Comparison of ENCODE assay signal across 11 mouse cellular contexts in the genomic region with DNA sequence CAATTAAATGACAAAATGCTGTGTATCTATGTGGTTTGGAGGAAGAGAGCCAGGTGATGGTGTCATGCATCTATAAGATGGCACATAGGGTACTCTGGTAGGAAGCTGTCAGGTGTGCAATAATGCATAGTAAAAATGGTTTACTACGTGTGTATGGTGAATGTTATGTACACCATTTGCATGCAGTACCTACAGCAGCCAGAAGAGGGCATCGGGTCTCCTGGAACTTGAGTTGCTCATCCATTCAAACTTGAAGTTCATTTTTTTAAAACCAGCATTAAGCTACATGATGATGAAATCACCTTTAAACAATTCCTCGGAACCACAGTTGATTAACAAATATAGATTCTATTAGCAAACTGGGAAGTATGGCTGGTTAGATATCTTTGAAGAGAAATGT. TPM values are rescaled to one million over a fixed set of nuclear protein-coding genes. Genes with fewer than 3 reads are reported as not detected.
DNase-seq lines count a peak whose midpoint lies in the region; ATAC-seq and TF ChIP-seq lines count a peak whose summit lies in the region.
"Had no signal": no experiment of that assay in that cellular context is flagged by ENCODE, and none has a peak within 500 bp of the region (broad histone marks: within the 10 kb centered on the region; RNA-seq: fewer than 3 reads in every experiment).

No protein-coding gene starts in this region.

- H3K36me3 ChIP-seq in limb, embryonic 11.5 days (ENCODE audit: control insufficient read depth, insufficient read depth, low read length) = no peaks in the 10 kb centered on the region
- H3K36me3 ChIP-seq in limb, embryonic 10.5 days = no peaks in the 10 kb centered on the region
- H3K36me3 ChIP-seq in E14TG2a.4 (ENCODE audit: insufficient read depth, low read length) = no peaks in the 10 kb centered on the region
- H3K36me3 ChIP-seq: hindbrain, embryonic 15.5 days had no signal

- H3K27me3 ChIP-seq in limb, embryonic 11.5 days (ENCODE audit: control insufficient read depth, insufficient read depth, low read length) = peaks cover 8% of the 10 kb centered on the region
- H3K27me3 ChIP-seq in limb, embryonic 10.5 days (ENCODE audit: low read depth, poor library complexity, severe bottlenecking) = peaks cover 28% of the 10 kb centered on the region
- H3K27me3 ChIP-seq in E14TG2a.4 (ENCODE audit: insufficient read depth, low read length) = no peaks in the 10 kb centered on the region; the same call in 1 of the 2 replicates
- H3K27me3 ChIP-seq: hindbrain, embryonic 15.5 days had no signal

- WGBS in limb, embryonic 11.5 days = 94% methylated on average over 3 of the region's 3 CpGs
- WGBS in limb, embryonic 10.5 days = 95% methylated on average over 3 of the region's 3 CpGs

- no peak overlapping the region for H3K4me3 ChIP-seq in limb, embryonic 11.5 days (ENCODE audit: low read depth, low read length)
- H3K4me3 ChIP-seq in limb, embryonic 10.5 days = no peak overlapping the region
- H3K4me3 ChIP-seq in E14TG2a.4 (replicated peaks; ENCODE audit: low read length) = no peak overlapping the region
- H3K4me3 ChIP-seq: forebrain, embryonic 10.5 days; hindbrain, embryonic 15.5 days had no signal

- TF ChIP-seq CTCF in E14TG2a.4 (conservative IDR thresholded peaks at IDR 0.05; ENCODE audit: low read length) = peak; percentile 40

- no peaks in the 10 kb centered on the region for H3K4me1 ChIP-seq in limb, embryonic 11.5 days (ENCODE audit: control insufficient read depth, insufficient read depth, low read length)
- peaks cover 17% of the 10 kb centered on the region for H3K4me1 ChIP-seq in limb, embryonic 10.5 days
- H3K4me1 ChIP-seq in E14TG2a.4 (replicated peaks; ENCODE audit: low read depth, low read length) = no peaks in the 10 kb centered on the region

- H3K9ac ChIP-seq in limb, embryonic 11.5 days (ENCODE audit: low read length) = no peak overlapping the region
- H3K9ac ChIP-seq: hindbrain, embryonic 15.5 days had no signal

- peak; percentile 48 for DNase-seq in limb, embryonic 11.5 days (ENCODE audit: low spot score)
- no peak for DNase-seq in limb, embryonic 10.5 days (ENCODE audit: low spot score)
- peak; percentile 4 for DNase-seq in A20 (ENCODE audit: low read depth, low spot score)
- DNase-seq in kidney, adult 9 months = no peak
- DNase-seq: cerebellum, adult 9-10 months; right cerebral cortex, postnatal 25 days had no signal

- no peak overlapping the region for H3K27ac ChIP-seq in limb, embryonic 11.5 days (replicated peaks; ENCODE audit: low read depth, low read length)
- H3K27ac ChIP-seq in limb, embryonic 10.5 days = no peak overlapping the region
- H3K27ac ChIP-seq: forebrain, embryonic 10.5 days; hindbrain, embryonic 15.5 days had no signal

- no peak for ATAC-seq in limb, embryonic 11.5 days (ENCODE audit: insufficient number of reproducible peaks, low FRiP score, low TSS enrichment, low read depth)
- peak; percentile 59 for ATAC-seq in granulocyte monocyte progenitor cell, adult 5-6 weeks (replicated peaks; ENCODE audit: poor library complexity, severe bottlenecking)
- no peak for ATAC-seq in monocyte, adult 5-6 weeks (replicated peaks; ENCODE audit: insufficient number of reproducible peaks, low FRiP score, low TSS enrichment, poor library complexity, severe bottlenecking)

- H3K9me3 ChIP-seq in limb, embryonic 11.5 days (ENCODE audit: control insufficient read depth, low read length) = no peaks in the 10 kb centered on the region
- H3K9me3 ChIP-seq in limb, embryonic 10.5 days (replicated peaks) = no peaks in the 10 kb centered on the region
- no peaks in the 10 kb centered on the region for H3K9me3 ChIP-seq in E14TG2a.4 (ENCODE audit: low read length)
- H3K9me3 ChIP-seq: hindbrain, embryonic 15.5 days had no signal

- H3K4me2 ChIP-seq in limb, embryonic 11.5 days (ENCODE audit: low read depth, severe bottlenecking) = no peak overlapping the region
- H3K4me2 ChIP-seq: hindbrain, embryonic 15.5 days had no signal

RNA-seq across cellular contexts. Expression of a gene that starts 38.9 kb away (rescaled TPM):
- 0.37 and 0.74 TPM in 2 replicates for polyA plus RNA-seq in limb, embryonic 11.5 days (2014; fragmentation: Nextera tagmentation; extraction: Ambion mirVana)
- polyA plus RNA-seq in limb, embryonic 10.5 days (2016; fragmentation: Nextera tagmentation; extraction: Ambion mirVana) = 0.30 TPM in 2 replicates
- 10.5 and 16.1 TPM in 2 replicates for total RNA-seq in granulocyte monocyte progenitor cell, adult 5-6 weeks (2014; fragmentation: Nextera tagmentation)
- total RNA-seq in granulocyte monocyte progenitor cell, adult 5-6 weeks (2017) = 14.9 and 19.7 TPM in 2 replicates
- total RNA-seq in monocyte, adult 5-6 weeks (2017) = 26.1 to 44.3 TPM (median 26.9 TPM) in 3 replicates

RNA-seq across cellular contexts. Expression of a gene that starts 48.1 kb away (rescaled TPM):
- polyA plus RNA-seq in limb, embryonic 11.5 days (2014; fragmentation: Nextera tagmentation; extraction: Ambion mirVana) = 2.0 and 2.9 TPM in 2 replicates
- 1.2 and 1.7 TPM in 2 replicates for polyA plus RNA-seq in limb, embryonic 10.5 days (2016; fragmentation: Nextera tagmentation; extraction: Ambion mirVana)
- 49.4 and 52.3 TPM in 2 replicates for total RNA-seq in granulocyte monocyte progenitor cell, adult 5-6 weeks (2014; fragmentation: Nextera tagmentation)
- total RNA-seq in granulocyte monocyte progenitor cell, adult 5-6 weeks (2017) = 51.3 and 53.6 TPM in 2 replicates
- total RNA-seq in monocyte, adult 5-6 weeks (2017) = 45.9 to 101 TPM (median 98.0 TPM) in 3 replicates

Comparison
In these comparisons a context has a peak if more than half of its experiments do, and no peak if none do; other contexts are left out.
1. DNase-seq: peak in limb, embryonic 11.5 days (single experiment) and A20 (single experiment); none in limb, embryonic 10.5 days (single experiment) and kidney, adult 9 months (single experiment).